Mouse (Mus musculus) urinary bladder, postnatal 25 days (tissue): ENCODE results near the gene Myh15.
"Not testable (repeated sequence)": the region's sequence is repeated elsewhere in the genome, so short reads cannot be mapped to it uniquely, and the experiment has no call there.

Experiments
- DNase-seq: peaks from one replicate; pipeline ENCODE4 v3.0.0; 2022; ENCODE audit warnings: low spot score

Gene Myh15

DNA sequence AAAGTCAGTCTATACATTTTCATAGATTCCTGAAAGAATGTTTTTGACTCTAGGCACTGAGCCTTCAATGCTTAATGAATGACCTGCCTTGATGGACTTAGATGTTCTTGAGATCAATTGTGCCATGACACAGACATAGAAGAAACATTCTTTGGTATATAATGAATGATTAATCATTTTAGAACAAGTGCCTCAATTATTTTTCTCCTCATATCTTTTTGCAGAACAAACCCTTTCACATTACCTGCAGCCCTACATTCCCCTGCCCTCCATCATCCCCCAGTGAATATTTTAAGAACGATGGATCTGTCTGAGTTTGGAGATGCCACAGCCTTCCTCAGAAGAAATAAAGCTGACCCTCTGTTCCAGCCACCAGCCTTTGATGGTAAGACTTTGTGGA, at the start of gene Myh15:
TSS of gene Myh15 (plus strand) at position 301 of the 400 bp plus-strand sequence.
- DNase-seq: no peak

DNA sequence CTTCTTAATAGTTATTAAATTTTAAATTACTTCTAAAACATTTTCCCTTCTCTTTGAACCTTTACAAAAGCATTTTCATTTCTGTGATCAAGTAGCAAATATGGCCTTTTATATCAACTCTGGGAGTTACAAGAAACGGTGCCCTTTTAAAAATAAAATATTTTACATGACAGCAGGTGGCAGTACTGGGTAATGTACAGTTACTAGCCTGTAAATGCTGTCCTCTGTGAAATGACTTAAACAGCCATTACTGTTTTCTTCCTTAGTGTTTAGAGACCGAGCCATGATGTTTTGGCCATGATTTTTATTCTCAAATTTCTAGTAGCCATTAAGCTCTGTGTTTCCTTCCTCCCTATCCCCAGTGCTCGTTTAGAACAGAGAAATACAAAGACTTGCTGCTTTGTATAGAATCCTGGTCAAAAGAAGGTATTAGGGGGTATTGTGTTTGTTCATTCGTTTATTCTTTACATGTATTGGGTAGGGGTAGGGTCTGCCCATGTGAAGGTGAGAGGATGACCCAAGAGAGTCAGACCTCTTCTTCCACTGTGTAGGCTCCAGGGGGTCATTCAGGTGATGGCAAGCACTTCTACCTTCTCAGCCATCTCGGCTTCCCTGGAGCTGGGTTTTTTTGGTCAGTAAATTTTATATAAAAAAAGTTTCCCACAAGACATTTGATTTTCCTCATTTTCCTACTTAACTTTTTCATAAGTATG, 40.5 kb upstream of the Myh15 start:
- DNase-seq: no peak

DNA sequence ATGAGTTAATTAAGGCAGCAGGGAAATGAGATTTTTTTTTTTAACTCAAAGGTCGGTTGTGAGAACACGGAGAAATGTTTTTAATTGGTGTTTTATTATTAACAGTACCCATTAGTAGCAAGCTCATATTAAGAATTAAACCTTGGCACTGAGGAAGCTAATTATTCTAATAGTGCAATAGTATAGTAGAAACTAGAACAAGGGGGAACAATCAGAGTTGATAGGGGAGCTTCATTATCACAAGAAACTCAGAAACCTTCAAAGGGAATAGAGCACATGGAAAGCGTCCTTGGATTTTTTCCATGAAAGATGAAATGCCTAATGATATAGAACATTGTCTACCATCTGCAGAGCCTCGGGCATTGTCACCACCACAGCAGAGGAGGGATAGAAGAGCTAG, 21.4 kb upstream of the Myh15 start:
- no peak for DNase-seq

DNA sequence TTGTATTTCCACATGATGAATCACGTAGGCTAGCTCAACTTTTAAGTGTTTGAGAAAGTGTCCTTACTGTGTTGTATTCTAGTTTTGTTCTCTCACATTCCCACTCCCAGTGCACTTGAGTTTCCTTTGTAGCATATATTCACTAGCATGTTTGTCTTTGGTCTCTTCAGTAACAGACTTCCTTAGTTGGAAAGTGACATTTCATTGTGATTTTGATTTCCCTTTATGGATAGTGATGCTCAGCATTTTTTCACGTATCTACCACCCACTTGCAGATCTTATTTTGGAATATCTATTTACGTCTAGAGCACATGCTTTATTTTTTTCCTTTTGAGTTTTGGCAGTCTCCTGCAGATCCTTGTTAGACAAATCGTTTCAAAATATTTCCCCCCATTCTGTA, 19.5 kb upstream of the Myh15 start:
- DNase-seq: no peak

DNA sequence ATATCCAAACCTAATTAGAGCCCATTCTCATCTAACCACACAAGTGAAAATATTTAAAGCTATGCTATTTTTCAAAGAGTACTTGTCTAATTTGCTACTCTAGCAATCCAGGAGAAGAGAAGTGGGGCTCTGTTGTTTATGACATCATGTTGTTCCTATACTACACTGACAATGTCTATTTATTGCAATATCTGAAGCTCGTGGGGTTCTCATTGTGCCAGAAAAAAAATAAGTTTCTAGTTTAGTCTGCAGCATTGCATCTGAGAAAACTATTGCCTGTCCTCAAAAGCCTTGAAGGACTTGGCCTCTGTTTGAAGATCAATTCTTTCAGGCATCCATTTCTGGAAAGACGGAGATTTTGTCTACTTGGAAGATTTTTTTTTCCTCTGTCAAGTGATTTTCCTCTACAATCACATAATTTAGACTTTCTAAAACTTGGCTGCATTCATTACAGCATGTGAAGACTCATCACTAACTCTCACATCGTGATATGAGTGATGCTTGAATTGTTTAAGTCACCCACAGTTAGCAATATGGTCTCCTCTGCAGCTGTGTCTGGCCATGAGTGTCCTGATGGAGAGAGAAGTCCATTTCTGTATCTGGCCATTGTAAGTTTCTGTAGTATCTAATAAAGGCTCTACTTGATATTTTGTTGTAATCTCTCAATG, 16.6 kb upstream of the Myh15 start:
- no peak for DNase-seq

DNA sequence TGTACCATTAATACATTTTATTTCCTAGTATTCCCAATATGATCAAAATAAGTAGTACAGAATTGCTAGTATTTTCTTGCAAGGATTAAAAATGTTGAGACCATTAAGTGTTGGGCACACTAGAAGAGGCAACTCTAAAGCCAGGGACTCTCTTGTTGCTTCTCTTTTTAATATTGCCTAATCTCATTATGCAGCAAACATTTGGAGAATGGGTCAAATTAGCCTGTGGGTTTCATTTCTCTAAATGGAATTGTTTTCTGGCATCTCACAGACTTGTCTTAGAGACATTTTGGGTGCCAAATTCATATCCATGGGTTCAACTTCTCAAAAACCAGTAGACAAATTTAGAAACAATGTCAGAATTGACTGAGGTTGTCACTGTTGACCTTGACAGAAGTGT, 8.1 kb upstream of the Myh15 start:
- no peak for DNase-seq

DNA sequence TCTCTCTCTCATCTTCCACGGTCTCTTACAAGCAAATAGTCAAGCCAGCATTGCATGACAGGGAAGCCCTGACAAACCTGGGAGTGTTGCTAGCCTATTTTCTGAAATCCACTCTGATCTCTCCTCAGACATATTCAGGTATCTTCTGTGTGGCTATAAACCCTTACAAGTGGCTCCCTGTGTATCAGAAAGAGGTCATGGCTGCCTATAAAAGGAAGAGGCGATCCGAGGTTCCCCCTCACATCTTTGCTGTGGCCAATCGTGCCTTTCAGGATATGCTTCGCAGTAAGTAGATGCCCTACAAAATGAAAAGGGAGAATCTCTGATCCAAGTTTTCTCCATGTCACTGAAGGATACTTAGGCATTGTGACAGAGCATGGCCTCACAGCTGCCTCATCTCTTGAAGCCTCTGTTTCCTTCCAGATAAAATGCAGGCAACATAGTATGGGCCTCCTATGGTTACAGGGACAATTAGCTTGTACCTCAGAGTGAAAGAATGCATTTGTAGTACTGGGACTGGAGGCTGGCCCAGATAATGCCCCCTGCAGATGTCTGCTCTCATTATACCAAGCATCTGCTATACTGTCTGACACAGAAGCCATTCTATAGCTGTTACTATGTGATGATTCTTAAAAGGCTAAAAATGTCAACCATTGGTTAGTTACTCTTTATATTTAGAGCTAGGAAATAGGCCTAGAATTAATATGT, 12.1 kb downstream of the Myh15 start:
- DNase-seq: no peak

DNA sequence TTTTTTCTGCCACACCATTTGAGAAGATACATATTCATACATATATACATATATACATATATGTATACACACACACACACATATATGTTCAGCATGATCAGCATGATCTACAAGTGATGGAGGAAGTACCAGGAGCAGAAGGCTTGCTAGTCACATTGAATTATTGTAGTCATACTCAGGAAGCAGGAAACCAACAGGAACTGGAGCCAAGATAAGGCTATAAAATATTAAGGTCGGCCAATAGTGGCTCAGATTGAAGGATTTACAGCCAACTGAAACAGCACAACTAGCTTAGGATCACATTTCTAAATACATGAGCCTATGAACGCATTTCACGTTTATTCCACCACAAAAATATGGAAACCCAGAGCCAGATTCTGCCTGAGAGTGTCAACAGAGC, 14.0 kb downstream of the Myh15 start:
- no peak for DNase-seq

DNA sequence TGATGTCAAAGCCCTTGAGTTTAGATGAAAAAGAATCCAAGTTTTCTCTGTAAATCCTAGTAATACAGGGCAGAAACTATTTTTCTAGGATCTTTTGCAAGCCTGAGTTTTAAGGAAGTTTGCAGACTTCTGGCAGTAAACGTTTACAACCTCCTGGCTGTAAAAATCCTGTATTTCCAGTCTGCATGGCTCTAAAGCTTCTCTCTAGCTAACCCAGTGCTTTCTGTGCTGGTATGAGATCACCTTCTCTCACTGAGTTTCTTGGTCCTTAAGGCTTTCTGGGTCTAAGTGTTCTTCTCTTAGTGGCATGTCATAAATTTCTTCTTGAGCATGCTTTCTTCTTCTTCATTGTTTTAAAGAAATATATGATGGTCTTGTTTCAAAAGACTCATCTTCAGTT, 70.7 kb downstream of the Myh15 start:
- DNase-seq: no peak

DNA sequence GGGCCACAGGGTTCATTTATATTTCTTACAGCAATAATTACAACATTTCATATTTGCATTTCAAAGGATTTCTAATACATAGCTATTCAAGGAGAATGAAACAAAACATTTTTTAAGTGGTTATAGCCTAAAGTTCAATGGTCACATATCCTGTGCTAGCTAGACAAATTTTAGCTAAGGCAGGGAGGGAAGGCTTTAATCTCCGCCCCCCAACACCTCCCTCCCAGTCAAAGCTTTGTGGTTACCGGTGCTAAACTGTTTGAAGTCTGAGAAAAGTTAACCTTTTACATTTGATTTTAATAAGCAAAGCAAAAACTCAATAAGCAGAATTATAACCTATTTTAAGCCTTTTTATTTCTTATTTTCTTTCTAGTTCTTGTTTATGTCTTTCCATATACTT, 98.9 kb downstream of the Myh15 start:
- no peak for DNase-seq

DNA sequence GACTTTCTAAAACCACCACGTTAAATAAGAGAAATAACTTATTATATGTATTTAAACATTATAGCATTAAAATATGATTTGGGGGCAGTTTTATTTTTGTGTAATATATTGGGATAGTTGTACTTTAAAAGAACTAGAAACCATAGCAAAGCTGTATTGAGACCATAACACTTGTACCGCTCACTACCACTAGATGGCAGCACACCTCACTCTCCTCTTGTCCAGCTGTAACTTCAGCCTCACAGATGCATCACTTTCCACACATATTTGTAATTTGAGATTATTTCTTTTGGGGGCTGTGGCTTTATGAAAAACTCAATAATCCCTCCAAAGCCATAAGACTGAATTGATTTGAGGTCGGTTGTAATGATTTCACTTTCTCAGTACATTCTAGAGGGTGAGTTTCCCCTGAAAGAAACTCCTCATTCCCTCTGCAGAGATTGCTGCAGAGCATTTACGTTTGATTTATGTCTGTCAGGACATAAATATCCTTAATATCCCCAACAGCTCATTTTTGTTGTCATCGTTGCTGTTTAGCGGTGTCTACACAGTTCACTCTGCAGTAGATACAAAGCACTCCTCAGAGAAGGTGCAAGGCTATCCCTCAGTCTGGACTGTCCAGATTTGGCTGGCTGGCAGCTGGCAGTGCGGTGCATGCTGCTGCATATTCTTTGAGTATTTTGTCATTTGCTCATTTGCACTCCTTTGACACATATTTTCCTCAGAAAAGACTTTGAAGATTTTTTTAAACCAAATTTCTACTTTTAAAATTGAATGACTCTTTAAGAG, 107.3 kb downstream of the Myh15 start:
- peak; percentile 52 for DNase-seq

DNA sequence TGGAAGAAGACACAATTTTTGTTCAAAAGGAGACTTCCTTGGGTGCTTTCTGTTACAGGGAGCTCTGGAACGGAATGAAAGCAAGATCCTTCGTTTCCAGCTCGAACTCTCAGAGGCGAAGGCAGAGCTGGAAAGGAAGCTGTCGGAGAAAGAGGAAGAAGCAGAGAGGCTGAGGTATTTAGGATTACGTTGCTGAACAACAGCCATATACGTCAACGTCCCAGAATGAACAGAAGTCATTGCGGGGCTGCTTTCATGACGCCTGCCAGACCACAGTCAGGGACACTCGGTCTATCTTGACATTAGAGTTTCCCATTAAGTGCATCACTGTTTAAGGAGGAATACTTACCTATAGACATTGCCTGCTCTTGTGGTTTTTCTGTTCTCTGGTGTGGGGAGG, 108.4 kb downstream of the Myh15 start:
- DNase-seq: no peak

DNA sequence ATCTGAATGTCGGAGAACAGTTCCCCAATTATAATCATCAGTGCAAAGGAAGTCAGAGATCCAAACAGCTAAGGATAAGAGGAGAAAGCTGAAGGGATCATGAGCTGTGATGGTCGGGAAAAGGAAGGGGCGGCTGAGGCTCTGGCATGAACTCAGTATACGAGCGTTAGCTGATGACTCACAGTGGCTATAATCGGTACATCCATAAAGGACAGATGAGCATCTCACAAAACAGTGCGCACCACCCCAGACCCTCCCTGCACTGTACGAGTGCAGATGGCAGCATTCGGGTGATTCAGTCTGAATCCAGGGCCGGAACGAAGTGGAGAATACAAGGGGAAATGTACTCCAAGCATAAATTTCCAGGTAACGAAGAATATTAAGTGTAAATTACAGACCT, 110.0 kb downstream of the Myh15 start:
- DNase-seq: no peak

DNA sequence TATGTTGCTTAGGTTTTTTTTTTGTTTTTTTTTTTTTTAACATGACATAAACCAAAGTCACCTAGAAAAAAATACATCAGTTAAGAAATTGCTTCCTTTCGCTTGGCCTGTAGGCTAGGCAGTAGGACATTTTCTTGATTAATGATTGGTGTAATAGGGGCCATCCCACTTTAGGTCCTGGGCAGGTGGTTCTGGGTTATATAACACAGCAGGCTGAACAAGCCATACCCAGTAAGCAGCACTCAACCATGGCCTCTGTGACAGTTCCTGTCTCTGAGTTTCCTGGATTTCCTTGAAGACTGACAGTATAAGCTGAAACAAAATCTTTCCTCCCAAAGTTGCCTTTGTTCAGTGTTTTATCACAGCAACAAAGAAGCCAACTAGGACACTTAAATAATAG, 117.8 kb downstream of the Myh15 start:
- no peak for DNase-seq

DNA sequence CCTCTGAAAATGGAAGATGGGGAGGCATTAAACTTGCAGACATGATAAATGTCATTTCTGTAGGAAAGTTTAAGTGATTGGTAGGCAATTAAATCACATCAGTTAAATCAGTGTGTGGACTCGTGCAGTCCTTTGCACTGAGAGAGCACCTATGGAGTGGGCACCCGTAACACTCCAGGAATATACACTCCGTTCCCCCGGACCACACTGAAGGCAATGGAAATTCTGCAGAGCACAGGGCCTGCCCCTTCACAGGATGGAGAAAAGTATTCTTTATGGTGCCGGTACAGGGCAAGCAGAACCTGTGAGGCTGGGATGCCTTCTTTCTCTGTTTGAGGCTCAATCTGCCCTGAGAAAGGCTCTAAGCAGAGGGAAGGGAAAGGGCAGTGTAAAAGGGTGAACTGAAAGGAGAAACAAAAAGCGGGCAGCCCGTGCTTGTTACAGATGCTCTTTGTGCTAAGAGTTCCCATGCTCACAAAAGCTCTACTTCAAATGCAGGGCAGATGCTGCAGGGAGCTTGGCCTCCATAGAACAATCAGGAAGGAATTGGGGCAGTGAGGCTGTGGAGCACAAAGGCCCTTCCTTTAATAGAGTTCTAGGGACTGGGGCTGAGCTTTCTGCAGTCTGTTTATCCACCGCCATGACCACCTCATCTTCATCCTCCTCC, 118.6 kb downstream of the Myh15 start:
- no peak for DNase-seq

DNA sequence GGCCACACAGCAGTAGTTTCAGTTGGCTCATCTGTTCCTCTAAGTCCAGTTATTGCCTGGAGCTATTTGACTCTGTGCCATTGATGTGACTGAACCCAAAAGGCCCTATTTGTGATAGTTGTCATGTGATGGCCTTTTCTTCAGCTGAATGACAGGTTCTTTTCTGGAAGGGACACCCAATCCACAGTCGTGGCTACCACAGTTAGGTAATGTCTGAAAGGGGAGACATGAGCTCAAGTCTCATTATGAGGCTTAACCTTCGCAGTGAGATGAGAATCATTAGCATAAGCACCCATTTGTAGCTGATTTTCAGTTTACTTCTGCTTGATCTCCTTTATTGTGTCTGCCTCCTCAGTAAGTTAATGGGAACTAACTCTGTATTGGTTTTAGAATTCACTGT, 136.2 kb downstream of the Myh15 start:
- no peak for DNase-seq

DNA sequence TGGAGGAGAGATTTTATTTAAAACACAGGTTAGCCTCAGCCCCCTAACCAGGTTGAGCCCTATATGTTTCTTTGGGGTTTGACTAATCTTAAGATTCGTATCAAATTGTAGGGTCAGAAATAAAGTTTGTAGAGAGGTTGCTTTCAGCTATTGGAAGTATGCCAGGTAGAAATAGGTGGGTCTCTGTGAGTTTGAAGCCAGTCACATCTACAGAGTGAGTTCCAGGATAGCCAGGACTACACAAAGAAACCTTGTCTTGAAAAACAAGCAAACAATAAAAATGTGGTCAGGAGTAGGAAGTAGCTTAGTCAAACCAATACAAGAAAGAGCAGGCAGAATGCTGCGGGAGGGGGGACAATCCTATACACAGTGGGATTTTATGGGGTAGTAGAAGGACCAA, 136.7 kb downstream of the Myh15 start:
- DNase-seq: no peak

DNA sequence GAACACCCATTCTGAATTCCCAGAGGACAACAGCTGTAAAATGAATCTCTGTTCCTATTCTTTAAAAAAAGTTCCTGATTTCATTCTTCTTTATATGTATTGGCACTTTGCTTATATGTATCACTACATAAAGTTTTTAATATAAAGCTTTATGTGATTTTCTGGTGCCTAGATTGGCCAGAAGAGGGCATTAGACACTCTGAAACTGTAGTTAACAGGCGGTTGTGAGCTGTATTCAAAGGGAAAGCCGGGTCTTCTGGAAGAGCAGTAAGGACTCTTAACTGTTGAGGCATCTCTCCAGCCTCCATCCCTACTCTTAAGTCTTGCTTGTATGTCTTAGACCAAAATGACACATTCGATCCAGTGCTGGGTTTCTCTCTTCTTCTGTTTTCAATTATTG, 139.0 kb downstream of the Myh15 start:
- no peak for DNase-seq

DNA sequence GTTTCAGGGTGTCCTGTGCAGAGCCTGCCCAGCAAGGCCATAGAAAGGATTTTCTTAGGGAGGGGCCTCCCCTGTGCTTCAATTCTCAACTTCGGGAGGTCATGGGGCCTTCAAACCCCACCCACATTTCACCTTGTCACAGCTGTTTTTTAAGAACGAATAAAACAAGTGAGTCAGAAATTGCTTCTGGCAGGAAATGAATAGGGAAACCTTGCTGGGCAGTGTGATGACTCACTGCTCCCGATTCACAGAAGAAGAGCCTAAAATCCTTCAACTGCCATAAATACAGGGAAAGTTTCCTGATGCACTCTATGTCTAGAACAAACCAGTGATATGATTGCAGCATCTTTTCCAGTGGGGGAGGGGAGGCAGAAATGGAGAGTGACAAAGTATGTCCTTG, 140.7 kb downstream of the Myh15 start:
- no peak for DNase-seq

DNA sequence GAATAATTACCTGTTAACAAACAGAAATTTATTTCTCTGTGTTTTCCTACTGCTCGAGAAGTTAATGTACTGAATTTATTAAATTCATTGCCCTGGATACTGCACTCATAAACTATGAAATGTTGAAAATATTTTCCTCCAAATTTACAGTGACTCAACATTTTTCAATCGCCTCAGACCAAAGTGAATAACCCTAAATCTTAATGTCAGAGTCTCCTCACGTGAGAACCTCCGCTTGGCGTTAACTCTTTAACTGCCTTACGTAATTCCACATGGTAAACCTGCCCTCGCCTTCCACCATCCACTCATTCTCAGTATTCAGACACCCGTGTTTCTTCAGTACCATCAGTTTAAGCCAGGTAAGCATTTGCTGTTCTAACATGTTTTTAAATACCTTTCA, 166.4 kb downstream of the Myh15 start:
- no peak for DNase-seq

DNA sequence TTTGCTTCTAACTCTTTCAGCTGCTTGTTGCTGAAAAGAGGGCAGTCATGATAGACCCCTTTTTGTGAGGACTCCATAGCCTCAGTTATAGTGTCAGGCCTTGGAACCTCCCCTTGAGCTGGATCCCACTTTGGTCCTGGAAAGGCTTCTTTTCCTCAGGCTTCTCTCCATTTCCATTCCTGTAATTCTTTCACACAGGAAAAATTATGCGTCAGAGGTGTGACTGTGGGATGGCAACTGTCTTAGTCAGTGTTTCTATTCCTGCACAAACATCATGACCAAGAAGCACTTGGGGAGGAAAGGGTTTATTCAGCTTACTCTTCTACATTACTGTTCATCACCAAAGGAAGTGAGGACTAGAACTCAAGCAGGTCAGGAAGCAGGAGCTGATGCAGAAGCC, 186.2 kb downstream of the Myh15 start:
- DNase-seq: not testable (repeated sequence)
